Mouse (Mus musculus) right cerebral cortex, postnatal 36 days (tissue): ENCODE measurements at regions not wholly inside any gene's neighbourhood (a gene's known extent, or its start where the extent isn't known, plus 50 kb on each side); places are given as distances from the start of the nearest gene placed in this dataset.
A peak's percentile ranks its signal among the peaks of the same experiment; 100 is the strongest.

ENCODE experiments used
- DNase-seq, 2 experiments: peaks; one replicate each; pipeline ENCODE4 v3.0.0; 2022; ENCODE audit warnings: low spot score in 2 of 2, mixed read lengths in 1 of 2

DNA sequence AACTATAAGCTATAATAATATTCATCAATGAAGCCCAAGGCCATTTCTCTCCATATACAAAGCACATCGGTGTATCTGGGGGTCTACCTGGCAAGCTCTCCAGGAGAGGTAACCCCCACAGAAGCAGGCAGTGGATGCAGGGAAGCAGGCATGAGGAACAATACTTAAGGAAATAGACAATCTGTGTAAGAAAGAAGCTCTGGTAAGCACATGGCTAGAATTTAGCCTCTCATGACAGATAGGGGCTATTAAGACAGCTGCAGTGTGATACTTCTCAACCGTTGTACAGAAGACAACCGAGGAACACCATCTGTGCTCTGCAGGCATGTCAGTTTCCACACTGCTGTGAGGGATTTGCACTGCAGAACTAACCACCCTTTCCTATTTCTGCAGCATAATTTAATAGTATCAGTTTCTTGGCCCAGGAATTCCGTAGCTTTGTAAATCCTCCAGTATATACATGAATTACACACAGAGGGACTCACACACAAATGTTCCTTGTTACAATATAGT is 108.1 kb upstream of the Lpar1 start:
- DNase-seq = no peak

DNA sequence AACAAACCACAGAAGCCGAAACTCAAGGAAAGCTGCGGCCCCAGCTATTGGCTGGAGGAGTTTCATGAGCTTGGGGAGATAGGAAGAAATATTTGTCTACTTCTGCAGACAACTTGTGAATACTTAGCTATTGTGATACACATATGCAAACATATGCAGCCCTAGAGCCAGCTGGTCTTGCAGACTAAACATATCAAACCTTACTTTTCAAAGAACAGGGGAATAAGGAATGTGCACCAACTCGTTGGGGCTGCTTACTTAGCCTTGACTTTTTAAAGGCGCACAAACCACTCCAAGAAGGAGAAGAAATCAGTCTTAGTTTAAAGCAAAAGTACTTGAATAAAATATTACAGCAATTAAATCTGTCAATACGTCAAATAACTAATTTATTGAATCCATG is 106.8 kb upstream of the Lpar1 start:
- no peak for DNase-seq

DNA sequence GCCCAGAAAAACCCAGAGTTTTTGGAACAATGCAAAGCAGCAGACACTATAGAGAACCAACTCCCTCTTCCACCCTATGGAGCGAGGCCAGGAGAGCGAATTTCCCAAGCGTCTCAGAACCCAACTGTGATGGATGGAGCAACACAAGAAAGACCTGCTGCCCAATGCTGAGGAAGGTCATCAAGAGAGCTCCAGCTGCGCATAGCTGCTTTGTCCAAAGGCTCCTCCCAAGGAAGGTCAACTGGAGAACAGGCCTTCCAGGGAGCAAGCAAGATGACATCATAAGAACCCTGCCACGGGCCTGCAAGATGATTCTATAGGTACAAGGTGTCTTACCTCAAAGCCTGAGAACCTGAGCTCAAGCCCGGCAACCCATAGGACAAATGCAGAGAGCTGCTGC is 104.5 kb upstream of the Lpar1 start:
- DNase-seq = no peak

DNA sequence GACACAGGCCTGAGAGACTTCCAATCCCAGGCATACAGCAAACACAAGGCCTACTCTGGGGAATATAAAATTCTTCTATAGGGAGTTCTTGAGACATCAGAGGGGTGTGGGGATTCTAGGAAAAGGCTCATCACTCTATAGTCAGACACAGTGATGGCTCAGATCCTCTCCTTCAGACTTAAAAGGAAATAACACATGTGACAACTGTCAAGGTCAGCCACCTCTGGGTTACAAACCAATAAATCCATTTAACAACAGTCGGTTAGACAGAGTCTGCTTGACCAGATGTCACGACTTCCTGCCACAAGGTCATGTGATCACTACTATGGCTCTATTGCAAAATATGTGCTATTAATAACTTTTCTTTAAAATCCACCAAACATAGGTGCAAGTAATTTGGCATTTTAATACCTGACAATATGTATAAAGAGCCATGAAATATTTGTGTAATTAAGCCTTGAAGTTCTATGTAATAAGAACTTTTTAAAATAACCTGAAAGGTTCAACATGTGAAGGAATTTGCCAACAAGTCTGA is 94.1 kb upstream of the Lpar1 start:
- DNase-seq = no peak

DNA sequence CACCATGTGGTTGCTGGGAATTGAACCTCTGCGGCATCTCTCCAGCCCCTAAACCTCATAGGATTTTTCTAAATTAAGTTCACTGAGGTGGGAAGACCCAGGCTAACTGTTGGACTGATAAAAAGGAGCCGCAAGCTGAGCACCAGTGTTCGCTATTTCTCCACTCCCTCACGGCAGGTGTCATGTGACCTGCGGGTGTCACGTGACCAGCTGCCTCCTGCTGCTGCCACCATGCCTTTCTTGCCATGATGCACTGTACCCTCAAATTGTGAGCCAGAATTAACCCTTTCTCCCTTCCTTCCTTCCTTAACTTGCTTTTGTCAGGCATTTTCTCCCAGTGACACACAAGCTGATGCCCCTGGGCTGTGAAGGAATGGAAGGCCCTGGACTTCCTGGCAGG is 93.1 kb upstream of the Lpar1 start:
- no peak for DNase-seq

DNA sequence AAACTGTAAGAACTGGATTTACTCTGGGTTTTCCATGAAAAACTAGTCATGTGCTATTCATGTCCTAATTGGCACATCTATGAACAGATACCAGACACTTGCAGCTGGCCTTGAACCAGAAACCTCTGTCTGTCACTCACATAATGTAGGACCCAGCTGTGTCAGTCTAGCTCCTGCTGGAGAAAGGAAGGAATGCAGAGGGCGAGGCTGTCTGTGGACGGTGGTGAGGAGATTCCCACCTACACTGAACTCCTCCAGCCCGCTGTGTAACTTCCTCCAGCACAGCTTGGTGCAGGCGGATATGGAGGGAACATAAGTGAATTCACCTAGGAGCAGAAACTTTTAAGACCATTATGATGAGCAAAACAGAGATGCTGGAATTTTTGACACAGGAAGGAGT is 89.7 kb upstream of the Lpar1 start:
- no peak for DNase-seq

DNA sequence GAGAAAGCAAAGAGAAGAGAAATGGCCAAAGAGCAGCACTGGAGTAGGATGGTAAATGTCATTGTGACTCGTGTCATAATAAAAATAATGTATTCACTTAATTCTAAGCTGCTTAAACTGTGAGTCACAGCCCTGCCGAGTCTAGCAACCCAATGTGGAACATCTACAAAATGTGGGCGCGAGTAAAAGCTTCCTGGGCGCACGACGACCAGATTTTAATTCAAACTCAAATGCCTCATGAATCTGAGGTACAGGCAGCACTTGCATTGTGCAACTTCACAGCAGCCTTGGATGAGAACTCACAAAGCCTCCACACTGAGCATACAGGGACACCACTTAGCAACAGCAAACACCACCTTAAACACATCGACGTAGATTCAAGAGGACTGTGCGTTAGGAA is 88.5 kb upstream of the Lpar1 start:
- peak; percentile 11 to 21 for DNase-seq

DNA sequence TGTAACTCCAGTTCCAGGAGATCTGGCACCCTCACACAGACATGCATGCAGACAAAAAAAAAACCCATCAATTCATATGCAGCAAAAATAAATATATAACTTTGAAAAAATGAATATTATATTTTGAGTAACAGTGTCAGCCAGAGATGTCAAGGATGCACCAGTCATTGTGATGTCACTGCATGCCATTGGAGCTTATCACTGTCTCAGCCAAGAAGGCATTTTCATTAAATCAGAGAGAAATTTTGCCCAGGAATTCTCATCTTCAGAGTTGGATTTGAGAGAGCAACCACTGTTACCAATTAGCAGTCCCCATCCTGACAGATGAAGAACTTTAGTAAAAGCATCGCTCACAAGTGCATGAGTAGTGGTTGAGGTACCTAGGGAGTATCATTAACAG is 79.0 kb upstream of the Lpar1 start:
- DNase-seq = no peak

DNA sequence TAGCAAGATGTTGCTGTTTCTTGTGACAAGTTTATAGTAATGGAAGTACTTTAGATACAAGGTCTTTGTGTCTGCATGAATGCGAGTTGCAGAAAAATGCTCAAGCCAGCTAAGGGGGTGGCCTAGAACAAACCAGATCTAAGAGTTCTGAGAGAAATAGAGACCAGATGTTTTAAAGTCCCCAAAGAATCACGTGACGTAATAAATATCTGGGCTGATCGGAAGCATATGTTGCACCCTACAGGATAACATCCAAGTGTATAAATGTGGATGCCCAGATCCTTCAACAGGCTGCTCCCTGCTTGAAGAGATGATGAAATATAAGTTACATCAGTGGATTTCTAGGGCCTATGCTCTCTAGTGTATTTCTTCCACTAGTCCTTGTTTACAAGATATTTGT is 77.7 kb upstream of the Lpar1 start:
- no peak for DNase-seq

DNA sequence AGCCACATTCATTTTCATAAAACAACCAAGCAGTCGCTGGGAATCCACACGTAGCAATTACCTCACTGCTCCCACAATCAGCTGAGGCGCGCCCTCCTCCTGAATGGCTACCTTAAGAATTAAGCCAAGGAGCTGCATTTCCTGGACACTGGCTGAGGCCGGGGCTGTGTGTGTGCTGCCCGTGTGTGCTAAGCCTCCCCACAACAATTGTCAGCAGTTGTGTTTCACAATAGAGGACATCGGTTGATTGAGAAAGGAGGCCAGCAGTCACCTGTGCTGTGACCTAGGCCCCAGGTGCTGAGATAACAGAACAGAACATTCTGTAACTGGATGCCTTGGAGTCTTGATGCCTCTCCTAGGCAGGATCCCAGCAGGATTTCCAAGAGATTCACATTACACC is 73.3 kb upstream of the Lpar1 start:
- no peak for DNase-seq

DNA sequence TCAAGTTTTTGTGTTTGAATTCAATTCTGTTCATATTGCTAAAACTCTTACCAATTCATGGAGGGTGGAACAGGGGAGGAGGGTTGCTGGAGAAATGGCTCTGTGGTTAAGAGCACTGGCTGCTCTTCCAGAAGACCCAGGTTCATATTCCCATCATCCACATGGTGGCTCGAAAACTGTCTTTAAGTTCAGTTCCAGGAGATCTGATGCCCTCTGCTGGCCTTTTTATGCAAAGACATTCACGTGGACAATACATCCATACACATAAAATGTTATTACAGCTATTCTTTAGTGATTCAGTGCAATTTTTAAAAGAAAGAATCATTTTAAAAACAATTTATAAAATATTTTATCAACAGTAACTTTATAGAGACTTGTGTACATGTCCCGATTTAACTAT is 70.4 kb upstream of the Lpar1 start:
- DNase-seq = no peak

DNA sequence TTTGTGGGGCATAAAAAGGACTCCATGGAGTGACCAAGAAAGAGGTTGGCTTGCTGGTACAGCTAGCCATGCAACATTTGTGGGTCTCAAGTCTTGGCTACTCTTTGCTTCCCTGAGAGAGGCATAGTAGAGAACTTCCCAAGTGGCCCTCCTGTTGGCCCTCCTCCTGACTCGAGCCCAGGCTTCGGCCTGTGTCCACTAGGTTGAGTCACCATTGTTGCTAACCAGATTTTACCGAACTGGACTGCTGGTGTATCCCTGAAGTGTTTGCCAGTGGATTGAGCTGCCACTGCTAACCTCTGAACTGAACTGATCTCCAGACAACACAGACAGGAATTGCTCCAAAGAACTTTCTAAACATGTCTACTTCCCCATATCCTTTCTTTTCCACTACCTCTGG is 66.9 kb upstream of the Lpar1 start:
- DNase-seq = no peak

DNA sequence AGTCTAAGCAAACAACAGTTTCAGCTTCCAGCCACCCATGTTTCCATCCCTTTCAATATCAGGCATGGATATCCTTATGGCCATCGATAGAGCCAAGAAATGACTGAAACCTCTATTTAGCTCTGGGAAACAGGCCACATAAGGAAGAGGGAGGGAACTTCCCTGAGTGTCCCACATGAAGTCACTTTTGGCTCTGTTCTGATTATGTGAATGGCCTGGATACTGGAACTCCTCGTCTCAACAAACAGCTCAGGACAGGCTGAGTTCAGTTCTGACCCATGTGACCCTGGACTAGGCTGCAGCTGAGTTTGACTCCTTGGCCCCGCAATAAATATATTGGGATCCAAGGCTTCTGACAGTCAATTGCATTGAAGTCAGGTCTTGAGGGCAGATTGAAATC is 63.6 kb upstream of the Lpar1 start:
- DNase-seq = no peak

DNA sequence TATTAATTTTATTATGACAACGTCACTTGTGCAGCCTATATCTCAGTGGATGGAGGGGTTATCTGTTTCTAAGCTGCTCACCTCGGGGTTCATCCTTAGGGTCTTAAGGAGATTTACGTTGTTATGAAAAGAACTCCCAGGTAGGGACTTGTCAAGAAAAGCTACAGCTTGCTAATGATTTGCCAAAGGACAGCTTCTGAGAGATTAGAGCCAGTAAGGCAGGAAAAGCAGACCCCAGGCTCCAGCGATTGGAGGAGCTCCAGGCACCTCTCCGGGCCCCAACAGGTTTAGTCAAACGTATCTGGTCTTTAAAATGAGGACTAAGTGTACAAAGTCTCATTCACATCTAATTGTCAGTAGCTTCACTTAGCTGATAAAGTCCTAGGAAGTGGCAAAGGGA is 59.8 kb upstream of the Lpar1 start:
- no peak for DNase-seq

DNA sequence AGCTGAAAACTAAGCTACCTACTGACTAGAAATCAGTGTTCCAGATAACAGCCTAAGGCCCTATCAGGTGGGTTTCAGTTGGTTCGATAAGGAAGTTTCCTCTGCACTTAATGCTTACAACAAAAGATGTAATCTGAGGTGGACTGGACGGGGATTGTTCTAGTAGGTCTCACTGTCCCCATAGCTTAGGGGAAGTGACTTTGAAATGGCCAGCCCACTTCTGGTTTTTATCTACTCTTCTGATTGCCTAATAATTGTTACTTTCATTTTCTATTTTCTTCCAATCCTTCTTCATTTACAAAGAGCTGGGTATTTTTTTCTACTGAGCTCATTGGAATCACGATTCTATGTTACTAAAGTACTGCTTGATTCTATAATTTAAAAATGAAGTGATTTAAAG is 59.3 kb upstream of the Lpar1 start:
- DNase-seq = no peak

DNA sequence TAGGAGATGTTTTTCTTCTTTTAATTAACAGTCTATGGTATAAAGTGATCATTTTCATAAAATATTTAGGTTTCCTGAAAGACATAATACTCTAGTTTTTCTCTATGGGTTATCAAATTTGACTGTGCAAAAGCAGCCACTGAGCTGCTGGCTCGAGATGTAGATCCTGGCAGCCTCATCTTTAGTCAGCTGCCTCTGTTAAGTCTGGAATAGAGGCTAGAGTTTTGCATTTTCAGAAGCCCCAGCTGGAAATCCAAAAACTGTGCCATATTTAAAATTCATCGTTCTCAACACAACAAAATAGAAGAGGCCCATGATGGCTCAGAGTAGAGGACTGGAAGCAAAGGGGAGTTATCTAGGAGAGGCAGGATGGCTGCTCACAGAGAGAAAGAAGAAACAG is 53.8 kb upstream of the Lpar1 start:
- DNase-seq = no peak

DNA sequence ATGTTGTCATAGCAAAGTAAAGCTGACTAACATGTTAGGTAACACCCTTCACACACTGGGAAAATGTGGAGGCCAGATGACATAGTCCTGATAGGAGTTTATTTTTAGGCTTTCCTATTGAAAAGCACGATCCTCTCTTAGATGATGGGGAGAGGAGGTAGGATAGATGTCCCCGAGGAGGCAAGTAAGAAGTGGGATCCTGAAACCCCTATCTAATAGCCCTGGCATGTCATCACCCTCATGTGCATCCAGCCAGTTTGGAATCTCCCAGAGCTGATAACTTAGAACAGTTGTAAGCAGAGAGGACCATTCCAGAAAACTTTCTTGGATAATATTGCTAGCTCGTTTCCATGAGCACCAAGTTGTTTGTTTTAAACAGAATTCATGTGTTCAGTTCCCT is 52.2 kb upstream of the Lpar1 start:
- DNase-seq = no peak
